Mouse (Mus musculus) liver, embryonic 15.5 days (tissue): Measurements from ENCODE around the gene Lamb1. TPM values are rescaled to one million over a fixed set of nuclear protein-coding genes. Genes with fewer than 3 reads are reported as not detected.

ENCODE experiments used
- ATAC-seq: fragments of 200-750 bp; cut with Nextera tagmentation; 2 replicates; pipeline ENCODE4 v1.8.0; 2017; ENCODE audit warnings: moderate number of reproducible peaks, mild to moderate bottlenecking, moderate library complexity; ENCODE audit not compliant: insufficient read depth
- H3K27ac ChIP-seq: fragments of 300-500 bp; sonication (generic); replicated peaks from 2 replicates; pipeline ENCODE4 v1.5.1; 2015; ENCODE audit warnings: mild to moderate bottlenecking, inconsistent platforms
- H3K27me3 ChIP-seq: fragments of 300-500 bp; sonication (generic); 2 replicates; pipeline ENCODE4 v1.6.1; 2015; ENCODE audit warnings: mild to moderate bottlenecking, inconsistent platforms
- H3K36me3 ChIP-seq: fragments of 300-500 bp; sonication (generic); replicated peaks from 2 replicates; pipeline ENCODE4 v1.6.1; 2015; ENCODE audit warnings: moderate library complexity, mild to moderate bottlenecking, inconsistent platforms
- H3K4me1 ChIP-seq: fragments of 300-500 bp; sonication (generic); replicated peaks from 2 replicates; pipeline ENCODE4 v1.6.1; 2015; ENCODE audit warnings: inconsistent platforms
- H3K4me2 ChIP-seq: fragments of 300-500 bp; sonication (generic); 2 replicates; pipeline ENCODE4 v1.6.1; 2015; ENCODE audit warnings: moderate library complexity, mild to moderate bottlenecking, inconsistent platforms
- H3K4me3 ChIP-seq: fragments of 300-500 bp; sonication (generic); replicated peaks from 2 replicates; pipeline ENCODE4 v1.5.1; 2015; ENCODE audit warnings: mild to moderate bottlenecking, inconsistent platforms
- H3K9ac ChIP-seq: fragments of 300-500 bp; sonication (generic); 2 replicates; pipeline ENCODE4 v1.6.1; 2015; ENCODE audit warnings: moderate library complexity, mild to moderate bottlenecking, inconsistent platforms
- H3K9me3 ChIP-seq: fragments of 300-500 bp; sonication (generic); replicated peaks from 2 replicates; pipeline ENCODE4 v1.6.1; 2016; ENCODE audit warnings: inconsistent platforms
- WGBS: fragments of 180-500 bp; shearing (Covaris S2); methylation state at CpG from one replicate; pipeline ENCODE4 v1.1.7; 2015; ENCODE audit warnings: mixed read lengths; ENCODE audit not compliant: insufficient replicate concordance; 5-methylcytosine and 5-hydroxymethylcytosine counted together
- polyA plus RNA-seq: library from polyadenylated mRNA; unstranded; fragments of >200 nt; fragmentation: Nextera tagmentation; extraction: Ambion mirVana; gene quantifications from 2 replicates; pipeline ENCODE4 v1.2.1, GENCODE M21; 2015

The Lamb1 gene
- polyA plus RNA-seq, 1 experiment from 2014 or later, result 4.0 TPM

- H3K27me3 ChIP-seq, result no peaks in the 10 kb centered on the region
- H3K4me2 ChIP-seq, result no peak overlapping the region
- H3K9me3 ChIP-seq, result no peaks in the 10 kb centered on the region
- WGBS, result 70% methylated on average over 12 of the region's 12 CpGs
- no peak overlapping the region for H3K4me3 ChIP-seq
- no peaks in the 10 kb centered on the region for H3K36me3 ChIP-seq
- H3K27ac ChIP-seq, result no peak overlapping the region
- H3K9ac ChIP-seq, result no peak overlapping the region
- H3K4me1 ChIP-seq, result no peaks in the 10 kb centered on the region
- ATAC-seq, result no peak
Observed at GRCm38 (mm10) chr12:31236861-31237595, 28.0 kb upstream of the Lamb1 start.

- Histone ChIP-seq H3K9ac (no peak overlapping the region), H3K4me1 (no peaks in the 10 kb centered on the region), H3K36me3 (no peaks in the 10 kb centered on the region), H3K9me3 (no peaks in the 10 kb centered on the region), H3K27me3 (no peaks in the 10 kb centered on the region), H3K4me3 (no peak overlapping the region), H3K27ac (no peak overlapping the region), H3K4me2 (no peak overlapping the region)
- no peak for ATAC-seq
- WGBS, result 51% methylated on average over 3 of the region's 3 CpGs
Observed at GRCm38 (mm10) chr12:31239031-31239583, 25.9 kb upstream of the Lamb1 start.

DNA sequence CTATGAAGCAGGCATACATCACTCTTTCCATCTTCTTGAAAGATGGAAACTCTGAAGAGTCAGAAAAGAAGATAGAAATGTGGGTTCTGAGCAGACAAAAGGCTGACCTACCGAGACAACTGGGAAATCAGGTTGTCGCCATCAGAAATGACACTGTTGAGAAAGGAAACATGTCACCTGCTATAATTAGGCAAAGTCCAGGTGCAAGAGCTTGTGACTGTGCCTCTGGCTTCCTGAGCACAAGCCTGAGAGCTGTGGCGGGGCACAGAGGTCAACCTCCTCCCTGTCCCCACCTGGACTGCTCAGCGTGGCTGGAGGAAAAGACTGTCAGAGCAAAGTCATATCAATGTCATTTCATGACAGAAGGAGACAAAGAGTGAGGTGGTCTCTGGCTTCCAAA is 25.2 kb upstream of the Lamb1 start:
- no peak overlapping the region for H3K27ac ChIP-seq
- H3K36me3 ChIP-seq, result no peaks in the 10 kb centered on the region
- no peak overlapping the region for H3K4me2 ChIP-seq
- H3K27me3 ChIP-seq, result no peaks in the 10 kb centered on the region
- no peak for ATAC-seq
- H3K4me3 ChIP-seq, result no peak overlapping the region
- H3K9ac ChIP-seq, result no peak overlapping the region
- no peaks in the 10 kb centered on the region for H3K4me1 ChIP-seq
- WGBS, result 60% methylated on average over 4 of the region's 4 CpGs
- H3K9me3 ChIP-seq, result no peaks in the 10 kb centered on the region

DNA sequence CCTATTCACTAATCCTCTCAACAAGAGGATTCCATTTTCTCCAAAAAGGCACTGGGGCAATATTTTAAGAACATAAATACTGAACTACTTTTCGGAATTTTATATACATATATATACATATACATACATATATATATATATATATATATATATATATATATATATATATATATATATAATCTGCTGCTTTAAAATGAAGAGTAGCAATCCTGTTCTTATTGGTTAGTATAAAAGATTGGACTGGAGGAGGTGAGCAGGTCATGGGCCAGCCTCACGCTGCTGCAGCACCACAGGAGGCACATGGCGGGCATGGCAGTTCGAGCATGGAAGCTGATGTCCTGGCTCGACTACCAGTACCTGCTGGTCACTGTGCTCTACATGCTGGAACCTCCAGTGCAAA is 24.6 kb upstream of the Lamb1 start, which contains the start of gene Gm6993:
Gene Gm6993 (plus strand): TSS at position 301 of the 400 bp plus-strand sequence.
- ATAC-seq, result no peak
- H3K27me3 ChIP-seq, result no peaks in the 10 kb centered on the region
- no peaks in the 10 kb centered on the region for H3K4me1 ChIP-seq
- no peaks in the 10 kb centered on the region for H3K36me3 ChIP-seq
- no peak within 1 kb of the TSS for H3K9ac ChIP-seq
- H3K27ac ChIP-seq, result no peak within 1 kb of the TSS
- 68% methylated on average over 5 of the region's 5 CpGs for WGBS
- H3K4me3 ChIP-seq, result no peak within 1 kb of the TSS
- no peaks in the 10 kb centered on the region for H3K9me3 ChIP-seq
- H3K4me2 ChIP-seq, result no peak within 1 kb of the TSS

DNA sequence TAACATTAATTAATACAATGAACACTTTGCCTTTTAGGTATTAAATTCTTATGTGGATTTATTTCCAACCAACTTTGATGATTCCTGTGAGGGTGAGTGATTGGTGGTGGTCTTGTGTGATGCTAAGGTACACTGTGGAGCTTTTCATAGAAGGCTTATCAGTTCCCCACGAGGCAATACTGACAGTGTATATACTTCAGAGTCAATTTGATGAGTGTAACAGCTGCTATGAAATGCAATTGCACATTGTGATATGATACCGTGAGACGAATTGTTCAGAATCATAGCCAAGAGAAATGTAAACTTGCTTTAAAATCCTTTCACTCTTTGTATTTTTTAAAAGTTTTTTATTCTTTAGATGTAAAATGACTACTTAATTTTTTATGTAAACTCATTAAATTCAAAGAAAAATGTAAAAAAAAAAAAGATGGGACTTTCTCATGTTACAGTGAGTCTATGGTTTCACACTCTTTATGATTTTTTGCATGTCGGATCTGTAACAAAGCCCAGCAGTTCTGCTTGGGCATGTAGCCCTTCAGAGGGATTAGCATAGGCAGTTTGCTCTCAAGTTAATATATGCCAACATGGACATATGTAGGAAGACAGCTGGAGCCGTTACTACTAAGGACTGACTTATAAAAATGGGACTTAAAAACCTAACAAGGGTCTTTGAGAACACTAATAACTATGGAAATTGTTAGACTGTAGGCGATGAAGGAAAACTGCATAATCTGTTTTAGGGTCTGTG is 23.3 kb upstream of the Lamb1 start:
- Histone ChIP-seq H3K9me3 (no peaks in the 10 kb centered on the region), H3K4me3 (no peak overlapping the region), H3K9ac (no peak overlapping the region), H3K27ac (no peak overlapping the region), H3K4me2 (no peak overlapping the region), H3K4me1 (no peaks in the 10 kb centered on the region), H3K36me3 (no peaks in the 10 kb centered on the region), H3K27me3 (no peaks in the 10 kb centered on the region)
- ATAC-seq, result no peak
- 54% methylated on average over 6 of the region's 6 CpGs for WGBS

- WGBS, result 59% methylated on average over 2 of the region's 2 CpGs
- H3K9me3 ChIP-seq, result no peaks in the 10 kb centered on the region
- ATAC-seq, result no peak
Observed at GRCm38 (mm10) chr12:31244001-31244400, 21.0 kb upstream of the Lamb1 start.

GRCm38 (mm10) chr12:31244691-31245090 is 20.3 kb upstream of the Lamb1 start:
- H3K9me3 ChIP-seq, result no peaks in the 10 kb centered on the region
- H3K4me1 ChIP-seq, result no peaks in the 10 kb centered on the region
- no peak overlapping the region for H3K27ac ChIP-seq
- no peak overlapping the region for H3K9ac ChIP-seq
- no peak overlapping the region for H3K4me2 ChIP-seq
- ATAC-seq, result no peak
- H3K27me3 ChIP-seq, result no peaks in the 10 kb centered on the region
- H3K36me3 ChIP-seq, result no peaks in the 10 kb centered on the region
- 68% methylated on average over 3 of the region's 3 CpGs for WGBS
- H3K4me3 ChIP-seq, result no peak overlapping the region

More at GRCm38 (mm10) chr12:31244001-31244400, 21.0 kb upstream of the Lamb1 start:
- no peak overlapping the region for H3K4me3 ChIP-seq
- no peak overlapping the region for H3K4me2 ChIP-seq
- H3K9ac ChIP-seq, result no peak overlapping the region
- H3K36me3 ChIP-seq, result no peaks in the 10 kb centered on the region
- H3K27me3 ChIP-seq, result no peaks in the 10 kb centered on the region
- no peak overlapping the region for H3K27ac ChIP-seq
- no peaks in the 10 kb centered on the region for H3K4me1 ChIP-seq

- Histone ChIP-seq H3K9ac (no peak overlapping the region), H3K27me3 (no peaks in the 10 kb centered on the region), H3K4me1 (no peaks in the 10 kb centered on the region), H3K4me3 (no peak overlapping the region), H3K4me2 (no peak overlapping the region), H3K9me3 (no peaks in the 10 kb centered on the region), H3K36me3 (no peaks in the 10 kb centered on the region), H3K27ac (no peak overlapping the region)
- WGBS, result 64% methylated on average over 3 of the region's 3 CpGs
- no peak for ATAC-seq
Observed at GRCm38 (mm10) chr12:31246153-31246552, 18.9 kb upstream of the Lamb1 start.

GRCm38 (mm10) chr12:31246615-31247014 is 18.4 kb upstream of the Lamb1 start:
- H3K4me2 ChIP-seq, result no peak overlapping the region
- no peaks in the 10 kb centered on the region for H3K27me3 ChIP-seq
- no peak overlapping the region for H3K9ac ChIP-seq
- H3K27ac ChIP-seq, result no peak overlapping the region
- 19% methylated on average over 3 of the region's 3 CpGs for WGBS
- no peaks in the 10 kb centered on the region for H3K4me1 ChIP-seq
- no peak for ATAC-seq
- H3K4me3 ChIP-seq, result no peak overlapping the region
- no peaks in the 10 kb centered on the region for H3K9me3 ChIP-seq
- H3K36me3 ChIP-seq, result no peaks in the 10 kb centered on the region

GRCm38 (mm10) chr12:31248165-31248564 is 16.9 kb upstream of the Lamb1 start:
- Histone ChIP-seq H3K4me3 (no peak overlapping the region), H3K27me3 (no peaks in the 10 kb centered on the region), H3K4me2 (no peak overlapping the region), H3K36me3 (no peaks in the 10 kb centered on the region), H3K9me3 (no peaks in the 10 kb centered on the region), H3K9ac (no peak overlapping the region), H3K27ac (no peak overlapping the region), H3K4me1 (no peaks in the 10 kb centered on the region)
- 33% methylated on average over 3 of the region's 3 CpGs for WGBS
- ATAC-seq, result no peak

GRCm38 (mm10) chr12:31248681-31249080 is 16.4 kb upstream of the Lamb1 start:
- Histone ChIP-seq H3K27ac (no peak overlapping the region), H3K27me3 (no peaks in the 10 kb centered on the region), H3K4me3 (no peak overlapping the region), H3K4me2 (no peak overlapping the region), H3K36me3 (no peaks in the 10 kb centered on the region), H3K9me3 (no peaks in the 10 kb centered on the region), H3K9ac (no peak overlapping the region), H3K4me1 (no peaks in the 10 kb centered on the region)
- no peak for ATAC-seq
- 39% methylated on average over 10 of the region's 10 CpGs for WGBS
